Mouse (Mus musculus): ENCODE data around the gene Wdr19.
"Not testable (repeated sequence)": the region's sequence is repeated elsewhere in the genome, so short reads cannot be mapped to it uniquely, and the experiment has no call there.

Wdr19 gene

DNA sequence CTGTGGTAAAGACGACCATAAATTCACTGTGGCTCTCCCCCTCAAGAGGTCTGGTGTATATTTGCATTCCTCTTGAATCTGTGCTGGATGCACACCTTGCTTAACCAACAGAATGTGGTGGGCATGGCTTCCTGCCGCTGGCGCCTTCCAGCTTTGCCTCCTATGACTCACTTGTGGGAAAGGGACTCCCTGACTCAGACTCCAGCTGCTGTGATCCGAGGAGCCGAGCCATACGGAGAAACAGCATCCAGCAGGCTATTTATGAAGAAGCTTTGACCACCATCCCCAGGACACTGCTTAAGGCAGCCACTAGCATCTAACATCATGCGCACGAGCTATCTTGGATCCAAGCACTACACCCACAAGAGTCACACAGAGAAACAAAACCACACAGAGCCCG, 5.1 kb upstream of the Wdr19 start:
- no peak for DNase-seq

DNA sequence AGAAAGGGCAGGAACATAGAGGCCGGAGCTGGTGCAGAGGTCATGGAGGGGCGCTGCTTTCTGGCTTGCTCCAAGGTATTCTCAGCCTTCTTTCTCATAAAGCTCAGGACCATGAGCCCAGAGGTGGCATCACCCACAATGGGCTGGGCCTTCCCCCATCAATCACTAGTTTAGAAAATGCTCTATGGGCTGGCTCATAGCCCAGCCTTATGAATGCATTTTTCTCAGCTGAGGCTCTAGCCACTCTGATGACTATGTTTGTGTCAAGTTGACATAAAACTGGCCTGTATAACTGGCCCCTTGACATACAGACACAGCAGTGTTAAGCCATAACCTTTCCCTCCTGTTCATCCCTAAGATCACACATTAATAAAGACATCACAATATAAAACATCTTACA, 5.2 kb downstream of the Wdr19 start:
- no peak for DNase-seq

DNA sequence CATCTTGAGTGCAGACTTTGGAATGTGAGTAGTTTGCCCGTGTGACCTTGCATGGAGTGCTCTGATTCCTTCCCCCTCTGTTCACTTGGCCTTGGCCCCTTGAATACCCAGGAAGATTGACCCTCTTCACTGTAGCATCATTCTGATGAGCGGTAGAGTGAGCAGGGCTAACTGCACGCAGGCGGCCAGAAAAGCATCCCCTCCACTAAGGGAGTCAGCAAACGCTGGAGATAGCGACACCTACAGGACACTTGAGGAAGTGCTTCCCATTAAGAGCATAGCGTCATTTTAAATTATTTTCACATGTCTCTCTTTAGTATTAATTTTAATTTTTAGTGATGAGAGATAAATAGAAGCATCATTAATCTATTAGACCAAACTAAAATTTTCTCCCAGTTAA, 13.8 kb downstream of the Wdr19 start:
- peak; percentile 38 for DNase-seq

- DNase-seq = no peak
Observed at GRCm38 (mm10) chr5:65217305-65218269, 18.1 kb downstream of the Wdr19 start.

DNA sequence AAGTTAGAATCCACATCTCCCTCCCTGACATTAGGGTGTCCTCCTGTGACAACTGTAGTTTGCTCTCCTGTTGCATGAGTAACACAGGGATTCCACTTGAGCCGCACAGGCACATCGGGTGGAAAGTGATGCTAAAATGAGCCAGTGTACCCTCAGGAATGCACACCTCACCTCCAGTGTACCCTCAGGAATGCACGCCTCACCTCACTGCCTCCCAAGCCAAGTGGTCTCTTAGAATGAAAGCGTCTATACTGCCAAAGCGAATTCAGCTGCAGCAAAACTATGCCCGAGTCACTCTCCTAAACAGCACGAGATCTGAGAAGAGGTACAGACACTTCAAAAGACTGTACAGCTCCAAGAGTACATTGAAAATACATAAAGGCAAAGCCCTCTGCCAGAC, 21.5 kb downstream of the Wdr19 start:
- no peak for DNase-seq

DNA sequence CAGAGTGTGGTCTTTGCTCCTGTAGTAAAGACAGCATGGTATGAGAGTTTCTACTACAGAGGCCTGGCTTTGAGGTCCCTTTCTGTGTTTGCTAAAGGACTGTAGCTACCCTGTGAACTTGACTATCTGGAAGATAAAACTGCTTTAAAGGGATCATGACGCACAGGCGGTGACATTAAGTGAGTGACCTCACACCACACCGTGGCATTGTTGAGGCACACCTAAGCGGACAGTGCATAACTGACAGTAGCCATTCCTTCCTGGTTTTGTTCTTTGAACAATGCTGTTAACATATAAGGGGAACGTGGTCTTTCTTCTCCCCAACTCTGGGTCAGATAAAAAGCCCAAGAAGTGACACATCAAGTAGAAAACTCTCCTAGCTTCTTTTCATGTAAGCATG, 24.6 kb downstream of the Wdr19 start:
- DNase-seq = no peak

DNA sequence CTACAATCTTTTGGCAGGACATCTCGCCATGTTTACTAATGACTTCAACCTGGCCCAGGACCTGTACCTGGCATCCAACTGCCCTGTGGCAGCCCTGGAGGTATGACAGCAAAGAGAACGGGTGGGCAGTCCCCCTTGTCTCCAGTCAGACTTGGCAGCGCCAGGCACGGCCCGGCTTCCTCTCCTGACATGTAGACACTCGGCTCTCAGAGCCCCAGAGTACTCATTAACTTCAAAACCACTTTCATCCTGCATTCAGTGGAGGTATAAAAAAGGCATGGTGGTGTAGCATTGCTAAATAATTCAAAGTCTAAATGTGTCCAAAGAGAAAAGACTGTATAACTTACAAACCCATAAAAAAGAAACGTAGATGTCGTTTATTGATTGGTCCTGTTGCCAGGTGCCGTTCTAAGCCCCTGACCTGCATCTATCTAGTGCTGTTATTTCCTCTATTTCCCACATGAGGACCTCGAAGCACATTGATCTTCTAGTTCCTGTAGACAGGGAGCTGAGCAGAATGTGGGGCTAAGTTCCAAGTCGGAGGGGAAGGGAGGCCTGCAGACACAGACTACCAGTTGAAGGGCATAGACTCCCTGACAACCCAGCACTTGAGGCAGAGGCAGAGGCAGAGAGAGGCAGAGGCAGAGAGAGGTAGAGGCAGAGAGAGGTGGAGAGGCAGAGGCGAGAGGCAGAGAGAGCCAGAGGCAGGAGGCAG, 31.9 kb downstream of the Wdr19 start:
- DNase-seq = no peak

DNA sequence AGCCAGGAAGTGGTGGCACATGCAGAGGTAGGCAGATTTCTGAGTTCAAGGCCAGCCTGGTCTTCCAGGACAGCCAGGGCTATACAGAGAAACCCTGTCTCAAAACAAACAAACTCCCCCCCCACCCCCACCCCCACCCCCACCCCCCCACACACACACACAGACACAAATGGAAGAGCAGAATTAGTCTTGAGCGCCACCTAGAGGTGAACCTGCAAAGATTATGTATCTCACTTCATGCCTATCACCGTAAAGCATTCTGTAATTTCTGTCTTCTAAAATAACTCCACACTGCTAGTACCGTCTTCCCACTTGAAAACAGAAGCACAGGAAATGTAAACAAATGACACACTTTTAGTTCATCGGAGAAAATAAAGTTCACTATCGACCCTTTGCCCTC, 43.2 kb downstream of the Wdr19 start:
- DNase-seq = peak; percentile 21

DNA sequence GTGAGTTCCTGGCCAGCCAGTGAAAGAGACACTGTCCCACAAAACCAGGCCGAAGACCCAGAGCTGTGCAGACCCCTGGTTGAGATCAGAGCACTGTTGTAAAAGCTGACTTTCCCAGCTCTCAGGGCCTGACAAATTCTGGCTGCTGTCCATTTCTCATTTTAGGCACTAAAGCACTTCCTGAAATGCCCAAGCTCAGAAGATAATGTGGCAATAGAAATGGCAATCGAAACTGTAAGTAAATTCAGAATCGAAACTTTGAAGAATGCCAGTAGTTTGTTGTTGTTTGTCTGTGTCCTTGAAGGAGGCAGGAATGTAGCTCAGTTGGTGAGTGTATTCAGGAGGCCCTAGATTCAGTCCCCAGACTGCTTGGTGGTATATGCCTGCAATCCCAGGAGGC, 47.8 kb downstream of the Wdr19 start:
- peak; percentile 17 for DNase-seq

GRCm38 (mm10) chr5:65250185-65250855, 50.8 kb downstream of the Wdr19 start:
- DNase-seq = no peak

DNA sequence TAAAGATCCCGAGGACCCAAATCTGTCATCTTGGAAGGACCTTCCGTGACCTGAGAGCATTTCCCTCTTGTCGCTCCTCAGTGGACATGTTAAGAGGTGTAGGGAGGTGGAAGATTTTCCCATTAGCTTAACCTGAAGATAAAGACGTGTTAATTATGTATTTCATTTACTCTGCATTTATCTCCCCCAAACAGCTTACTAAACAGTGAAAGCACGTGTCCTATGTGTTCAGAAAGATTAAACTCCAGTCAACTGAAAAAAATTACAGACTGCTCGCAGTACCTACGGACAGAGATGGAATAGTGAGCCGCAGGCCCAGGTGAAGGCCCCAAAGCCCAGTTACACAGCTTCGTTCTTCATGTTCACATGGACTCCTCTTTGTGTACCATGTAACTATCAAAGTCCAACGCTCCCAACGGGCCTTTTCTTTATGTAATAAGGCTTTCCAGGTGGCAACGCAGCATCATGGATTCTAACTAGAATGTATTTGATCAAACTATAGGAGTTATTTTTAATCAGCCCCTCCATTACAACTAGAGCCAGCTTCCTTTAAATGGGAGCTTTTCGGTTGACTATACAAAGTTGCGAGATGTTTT, 58.5 kb downstream of the Wdr19 start:
- DNase-seq = no peak

GRCm38 (mm10) chr5:65273966-65274365, 74.5 kb downstream of the Wdr19 start:
- no peak for DNase-seq

DNA sequence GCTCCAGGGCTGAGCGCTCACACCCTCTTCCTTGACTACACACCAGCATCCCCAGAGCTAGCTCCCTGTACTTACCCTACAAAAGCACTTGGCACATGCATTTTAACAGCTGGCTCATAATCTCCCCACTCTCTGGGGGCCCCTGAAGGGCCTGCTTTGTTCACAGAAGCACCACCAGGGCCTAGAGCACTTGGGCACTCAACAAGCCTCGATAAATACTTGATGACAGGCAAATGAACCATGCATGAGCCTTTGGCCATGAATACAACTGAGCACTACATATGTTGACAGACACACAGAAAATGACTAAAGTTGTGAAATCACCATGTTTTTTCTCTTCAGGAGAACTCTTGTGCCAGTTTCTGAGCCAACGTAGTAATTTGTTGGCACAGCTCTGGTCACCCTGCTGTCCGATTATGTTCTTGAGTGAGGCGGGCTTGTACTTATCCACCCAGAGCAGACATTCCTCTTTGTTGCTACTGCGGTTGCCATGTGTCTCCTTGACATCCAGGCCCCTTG, 79.7 kb downstream of the Wdr19 start:
- no peak for DNase-seq

DNA sequence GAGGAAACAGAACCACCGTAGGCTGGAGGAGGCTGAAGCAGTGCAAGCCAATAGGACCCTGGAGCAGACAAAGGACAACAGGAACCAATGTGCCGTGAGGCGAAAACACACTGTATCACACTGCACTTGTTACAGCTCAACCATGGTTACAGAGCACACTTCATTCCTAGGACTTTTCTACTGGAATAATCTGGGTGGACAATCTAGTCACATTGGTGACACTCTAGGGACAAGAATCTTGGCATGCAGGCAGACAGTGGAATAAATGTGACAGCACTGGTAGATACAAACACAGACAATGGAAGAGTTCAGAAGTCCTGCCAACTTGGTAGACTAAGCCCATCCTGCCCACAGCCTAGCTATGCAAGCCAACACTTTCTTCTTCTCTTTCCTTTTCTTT, 81.7 kb downstream of the Wdr19 start:
- DNase-seq = no peak

GRCm38 (mm10) chr5:65284171-65284570, 84.7 kb downstream of the Wdr19 start:
- DNase-seq = peak; percentile 11

- no peak for DNase-seq
Observed at GRCm38 (mm10) chr5:65287751-65288701, 88.5 kb downstream of the Wdr19 start.

GRCm38 (mm10) chr5:65289009-65289408, 89.5 kb downstream of the Wdr19 start:
- DNase-seq = not testable (repeated sequence)

DNA sequence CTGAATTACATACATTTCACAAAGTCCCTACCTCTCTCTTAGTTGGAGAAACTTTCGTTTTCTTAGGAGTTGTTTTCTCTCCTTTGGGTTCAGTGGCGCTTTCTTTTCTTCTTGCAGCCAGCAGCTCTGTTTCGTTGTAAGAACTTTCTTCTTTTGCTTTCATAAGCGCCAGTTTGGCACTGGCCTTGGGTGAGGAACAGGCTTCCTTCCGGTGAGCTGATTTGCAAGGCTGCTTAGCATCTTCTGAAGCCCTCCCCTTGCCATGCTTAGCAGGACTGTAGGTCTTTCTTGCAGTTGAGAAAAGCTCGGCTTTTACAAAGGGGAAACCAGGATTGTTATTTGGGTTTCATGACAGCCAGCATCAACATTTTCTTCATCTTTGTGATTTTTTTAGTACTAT, 94.1 kb downstream of the Wdr19 start:
- DNase-seq = no peak

DNA sequence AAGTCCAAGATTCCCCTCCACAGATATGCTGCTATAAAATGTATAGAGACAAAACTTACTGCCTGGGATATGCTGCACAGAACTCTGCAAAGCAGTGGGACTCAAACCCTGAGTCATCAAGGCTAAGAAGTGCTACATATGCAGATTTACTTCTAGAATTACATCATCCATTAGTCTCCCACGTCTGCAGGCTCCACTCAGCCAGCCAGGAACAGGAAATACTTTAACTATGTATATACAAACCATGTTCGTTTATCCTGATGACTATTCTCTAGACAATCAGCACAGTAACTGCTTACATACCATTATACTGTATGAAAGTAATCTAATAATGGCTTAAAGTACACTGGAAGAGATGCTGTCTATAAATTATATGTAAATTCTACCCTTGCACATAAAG, 94.8 kb downstream of the Wdr19 start:
- no peak for DNase-seq

GRCm38 (mm10) chr5:65298167-65298950, 98.9 kb downstream of the Wdr19 start:
- DNase-seq = no peak

GRCm38 (mm10) chr5:65299623-65300022, 100.1 kb downstream of the Wdr19 start:
- not testable (repeated sequence) for DNase-seq
